Mouse (Mus musculus) embryonic facial prominence, embryonic 14.5 days (tissue): ENCODE results near the gene Pphln1. TPM values are rescaled to one million over a fixed set of nuclear protein-coding genes. Genes with fewer than 3 reads are reported as not detected.

ENCODE experiments used
- ATAC-seq: fragments of 200-750 bp; cut with Nextera tagmentation; 2 replicates; pipeline ENCODE4 v1.8.0; 2017; ENCODE audit warnings: low read depth, moderate number of reproducible peaks, moderate TSS enrichment
- DNase-seq: peaks from one replicate; pipeline ENCODE4 v3.0.0-alpha.2; 2015; ENCODE audit warnings: low spot score
- H3K27ac ChIP-seq: fragments of 300-500 bp; sonication (generic); replicated peaks from 2 replicates; pipeline ENCODE4 v1.5.1; 2014; ENCODE audit warnings: low read depth, mild to moderate bottlenecking, low read length, moderate library complexity
- H3K27me3 ChIP-seq: fragments of 300-500 bp; sonication (generic); replicated peaks from 2 replicates; pipeline ENCODE4 v1.6.1; 2014; ENCODE audit warnings: low read length; ENCODE audit not compliant: control insufficient read depth, insufficient read depth
- H3K36me3 ChIP-seq: fragments of 300-500 bp; sonication (generic); 2 replicates; pipeline ENCODE4 v1.6.1; 2014; ENCODE audit warnings: low read length, mixed read lengths; ENCODE audit not compliant: control insufficient read depth, insufficient read depth
- H3K4me1 ChIP-seq: fragments of 300-500 bp; sonication (generic); 2 replicates; pipeline ENCODE4 v1.6.1; 2014; ENCODE audit warnings: antibody characterized with exemption, low read length; ENCODE audit not compliant: control insufficient read depth, insufficient read depth
- H3K4me2 ChIP-seq: fragments of 300-500 bp; sonication (generic); 2 replicates; pipeline ENCODE4 v1.6.1; 2014; ENCODE audit warnings: low read depth, mild to moderate bottlenecking, low read length, moderate library complexity, mixed read lengths
- H3K4me3 ChIP-seq: fragments of 300-500 bp; sonication (generic); 2 replicates; pipeline ENCODE4 v1.5.1; 2014; ENCODE audit warnings: low read depth, mild to moderate bottlenecking, low read length
- H3K9ac ChIP-seq: fragments of 300-500 bp; sonication (generic); 2 replicates; pipeline ENCODE4 v1.6.1; 2014; ENCODE audit warnings: low read depth, mild to moderate bottlenecking, low read length, moderate library complexity, mixed read lengths
- H3K9me3 ChIP-seq: fragments of 300-500 bp; sonication (generic); 2 replicates; pipeline ENCODE4 v1.6.1; 2016; ENCODE audit warnings: low read length; ENCODE audit not compliant: control insufficient read depth
- WGBS: fragments of 180-500 bp; shearing (Covaris S2); extraction: QIAGEN DNeasy Blood & Tissue Kit; methylation state at CpG from one replicate; pipeline ENCODE4 v1.1.7; 2014; 5-methylcytosine and 5-hydroxymethylcytosine counted together
- polyA plus RNA-seq: library from polyadenylated mRNA; unstranded; fragments of >200 nt; fragmentation: Nextera tagmentation; extraction: Ambion mirVana; gene quantifications from 2 replicates; pipeline ENCODE4 v1.2.1, GENCODE M21; 2014

Pphln1 gene
- polyA plus RNA-seq, 1 experiment from 2014 or later = 21.6 TPM

DNA sequence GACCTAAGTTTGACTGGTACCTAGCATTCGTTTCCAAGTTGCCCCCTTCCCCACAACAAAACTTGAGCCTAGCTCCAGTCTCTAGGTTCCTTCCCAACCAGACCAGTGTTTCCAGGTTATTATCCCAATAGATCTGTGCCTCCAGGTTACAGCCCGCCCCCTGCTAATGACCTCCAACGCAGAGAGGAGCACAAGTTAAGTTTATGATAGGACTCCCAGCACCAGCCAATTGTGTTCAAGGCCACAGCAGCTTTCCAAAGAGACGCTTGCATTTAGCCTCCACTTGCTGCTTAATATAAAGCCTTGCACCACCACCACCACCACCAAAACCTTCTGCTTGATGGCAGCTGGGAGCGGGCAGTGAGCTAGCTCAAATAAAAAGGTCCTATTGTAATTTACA, 16.8 kb upstream of the Pphln1 start:
- peaks cover 14% of the 10 kb centered on the region for H3K36me3 ChIP-seq
- H3K4me2 ChIP-seq = no peak overlapping the region
- H3K4me3 ChIP-seq = no peak overlapping the region
- WGBS = 67% methylated on average over 5 of the region's 5 CpGs
- H3K9ac ChIP-seq = no peak overlapping the region
- no peaks in the 10 kb centered on the region for H3K9me3 ChIP-seq
- H3K4me1 ChIP-seq = no peaks in the 10 kb centered on the region
- no peak for DNase-seq
- no peak for ATAC-seq
- H3K27me3 ChIP-seq = no peaks in the 10 kb centered on the region
- H3K27ac ChIP-seq = no peak overlapping the region

DNA sequence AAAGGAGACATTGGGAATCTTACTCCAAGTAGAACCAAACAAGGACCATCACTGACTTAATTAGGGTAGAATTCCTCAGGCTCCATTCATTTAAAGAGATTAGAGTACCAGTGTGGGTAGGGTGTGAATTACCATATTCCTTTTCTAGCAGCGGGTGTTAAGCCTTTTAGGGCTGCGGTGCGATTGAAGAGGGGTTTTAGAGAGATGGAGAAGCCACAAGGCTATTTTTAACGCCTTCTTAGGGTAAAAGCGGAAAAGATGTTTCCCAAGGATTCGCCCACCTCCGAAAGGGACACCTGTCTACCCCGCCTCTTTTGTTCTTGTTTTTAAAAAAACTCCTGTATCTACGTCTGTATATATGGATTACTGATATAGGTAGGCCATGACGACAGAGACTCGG, 881 bp upstream of the Pphln1 start:
- H3K4me1 ChIP-seq = peaks cover 21% of the 10 kb centered on the region; the same call in 1 of the 2 replicates
- ATAC-seq (no peak), DNase-seq (no peak)
- H3K9me3 ChIP-seq = no peaks in the 10 kb centered on the region
- peaks cover 21% of the 10 kb centered on the region for H3K36me3 ChIP-seq
- peak overlapping the region; percentile 97 for H3K9ac ChIP-seq
- no peaks in the 10 kb centered on the region for H3K27me3 ChIP-seq
- WGBS = 1% methylated on average over 11 of the region's 11 CpGs
- peak overlapping the region; percentile 98 for H3K4me3 ChIP-seq
- no peak overlapping the region for H3K27ac ChIP-seq
- H3K4me2 ChIP-seq = peak overlapping the region; percentile 79

DNA sequence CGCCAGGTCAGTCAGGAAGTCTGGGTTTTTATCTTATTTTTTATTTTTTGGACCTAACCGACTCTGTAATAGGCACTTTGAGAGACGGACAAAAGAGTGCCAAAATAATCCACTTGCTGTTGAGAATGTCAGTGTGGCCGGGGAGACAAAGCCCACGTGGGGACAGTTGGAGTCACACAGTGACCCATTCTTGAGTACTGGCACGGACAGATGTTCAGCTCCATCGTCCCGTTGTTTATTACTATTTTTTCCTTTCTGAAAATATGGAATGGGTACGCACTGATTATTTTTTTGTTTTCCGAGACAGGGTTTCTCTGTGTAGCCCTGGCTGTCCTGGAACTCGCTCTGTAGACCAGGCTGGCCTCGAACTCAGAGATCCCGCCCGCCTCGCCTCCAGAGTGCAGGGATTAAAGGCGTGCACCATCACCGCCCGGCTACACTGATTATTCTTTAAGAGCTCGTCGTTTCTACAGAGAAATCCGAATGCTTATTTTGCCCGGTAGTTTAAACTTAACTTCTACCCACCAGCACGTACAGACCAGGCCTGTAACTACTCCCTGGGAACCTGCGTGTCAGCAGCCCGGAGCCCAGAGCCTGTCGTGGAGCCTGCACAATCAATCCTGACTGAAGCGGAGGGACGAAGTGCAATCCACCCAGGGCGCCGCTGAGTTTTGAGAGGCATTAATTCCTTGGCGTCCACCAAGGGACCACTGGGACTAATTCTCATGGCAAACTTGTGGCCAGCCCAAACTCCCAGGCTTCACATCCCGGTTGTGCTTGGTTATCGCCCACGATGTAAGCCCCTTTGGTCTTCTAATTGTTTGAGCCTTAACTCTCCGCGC, 770 bp downstream of the Pphln1 start:
- Histone ChIP-seq H3K36me3 (0 out of 2 replicates have a peak, but pooled peaks cover 7% of the 10 kb centered on the region), H3K4me1 (peaks cover 21% of the 10 kb centered on the region; the same call in 1 of the 2 replicates), H3K9ac (peak overlapping the region; percentile 97), H3K4me3 (peak overlapping the region; percentile 98), H3K4me2 (peak overlapping the region; percentile 79), H3K27me3 (no peaks in the 10 kb centered on the region), H3K27ac (peak overlapping the region; percentile 90), H3K9me3 (no peaks in the 10 kb centered on the region)
- WGBS = 1% methylated on average over 36 of the region's 36 CpGs
- ATAC-seq (no peak), DNase-seq (no peak)

DNA sequence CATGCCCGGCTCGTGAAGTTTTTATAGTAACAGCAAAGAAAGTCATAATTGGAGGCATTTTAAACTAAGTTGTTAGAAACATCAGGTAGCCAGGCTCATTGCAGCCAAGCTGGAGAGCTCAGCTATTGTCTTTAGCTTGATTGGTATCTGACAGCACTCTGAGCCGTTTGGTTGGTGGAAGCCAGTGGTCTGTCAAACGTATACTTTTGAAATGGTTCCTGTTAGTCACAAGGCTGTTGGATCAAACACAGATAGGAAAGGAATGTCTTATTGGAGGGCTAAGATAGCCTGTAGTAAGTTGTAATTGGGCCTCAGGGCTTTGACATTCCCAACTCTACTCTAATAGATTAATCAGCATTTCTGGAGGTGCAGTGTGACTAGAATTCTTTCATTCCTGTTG, 3.3 kb downstream of the Pphln1 start:
- no peak overlapping the region for H3K9ac ChIP-seq
- no peak overlapping the region for H3K4me3 ChIP-seq
- H3K9me3 ChIP-seq = no peaks in the 10 kb centered on the region
- DNase-seq = no peak
- no peak overlapping the region for H3K4me2 ChIP-seq
- no peaks in the 10 kb centered on the region for H3K36me3 ChIP-seq
- H3K4me1 ChIP-seq = peaks cover 20% of the 10 kb centered on the region; the same call in 1 of the 2 replicates
- WGBS = 69% methylated on average over 4 of the region's 4 CpGs
- no peak for ATAC-seq
- H3K27ac ChIP-seq = no peak overlapping the region
- H3K27me3 ChIP-seq = no peaks in the 10 kb centered on the region

DNA sequence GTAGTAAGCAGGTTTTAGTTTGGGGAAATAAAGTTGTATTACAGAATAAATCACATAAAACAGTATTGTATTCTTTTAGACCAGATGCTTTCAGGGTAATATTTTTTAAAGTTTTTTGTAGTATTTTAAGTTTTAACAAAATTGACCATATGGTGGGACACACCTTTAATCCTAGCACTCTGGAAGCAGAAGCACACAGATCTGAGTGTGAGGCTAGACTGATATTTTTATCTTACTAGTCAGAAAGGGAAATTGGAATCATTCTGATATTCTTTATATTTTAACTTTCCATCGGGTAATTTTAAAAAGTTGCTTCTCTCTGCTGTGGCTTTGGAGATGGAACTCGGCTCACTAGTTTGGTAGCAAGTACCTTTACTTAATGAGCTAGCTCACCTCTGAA, 4.6 kb downstream of the Pphln1 start:
- Histone ChIP-seq H3K9ac (no peak overlapping the region), H3K4me1 (peaks cover 11% of the 10 kb centered on the region; the same call in 1 of the 2 replicates), H3K27ac (no peak overlapping the region), H3K4me3 (no peak overlapping the region), H3K4me2 (no peak overlapping the region), H3K27me3 (no peaks in the 10 kb centered on the region), H3K36me3 (no peaks in the 10 kb centered on the region), H3K9me3 (no peaks in the 10 kb centered on the region)
- WGBS = 98% methylated on average over 2 of the region's 2 CpGs
- ATAC-seq (no peak), DNase-seq (no peak)

DNA sequence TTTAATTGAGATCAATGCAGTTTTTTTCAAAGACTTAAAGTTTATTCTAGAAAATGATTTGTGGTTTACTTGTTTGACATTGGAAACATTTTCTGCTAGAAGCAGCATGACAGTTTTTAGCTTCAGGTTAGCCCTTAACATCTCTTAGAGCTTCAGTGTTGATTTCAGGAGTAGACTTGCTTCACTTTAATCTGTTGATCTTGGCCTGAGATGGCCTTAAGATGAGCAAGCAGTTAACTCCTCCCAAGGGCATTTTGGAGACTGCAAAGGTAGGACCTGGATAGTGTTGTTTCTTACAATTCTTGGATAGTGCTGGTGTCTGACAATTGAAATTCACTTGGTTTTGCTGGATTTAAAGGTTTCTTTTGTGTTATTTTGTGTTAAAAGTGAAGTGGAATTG, 6.7 kb downstream of the Pphln1 start:
- no peak overlapping the region for H3K27ac ChIP-seq
- DNase-seq = no peak
- H3K4me2 ChIP-seq = no peak overlapping the region
- no peaks in the 10 kb centered on the region for H3K9me3 ChIP-seq
- H3K27me3 ChIP-seq = no peaks in the 10 kb centered on the region
- ATAC-seq = no peak
- H3K36me3 ChIP-seq = no peaks in the 10 kb centered on the region
- no peak overlapping the region for H3K4me3 ChIP-seq
- H3K9ac ChIP-seq = no peak overlapping the region
- H3K4me1 ChIP-seq = peaks cover 4% of the 10 kb centered on the region; the same call in 1 of the 2 replicates

DNA sequence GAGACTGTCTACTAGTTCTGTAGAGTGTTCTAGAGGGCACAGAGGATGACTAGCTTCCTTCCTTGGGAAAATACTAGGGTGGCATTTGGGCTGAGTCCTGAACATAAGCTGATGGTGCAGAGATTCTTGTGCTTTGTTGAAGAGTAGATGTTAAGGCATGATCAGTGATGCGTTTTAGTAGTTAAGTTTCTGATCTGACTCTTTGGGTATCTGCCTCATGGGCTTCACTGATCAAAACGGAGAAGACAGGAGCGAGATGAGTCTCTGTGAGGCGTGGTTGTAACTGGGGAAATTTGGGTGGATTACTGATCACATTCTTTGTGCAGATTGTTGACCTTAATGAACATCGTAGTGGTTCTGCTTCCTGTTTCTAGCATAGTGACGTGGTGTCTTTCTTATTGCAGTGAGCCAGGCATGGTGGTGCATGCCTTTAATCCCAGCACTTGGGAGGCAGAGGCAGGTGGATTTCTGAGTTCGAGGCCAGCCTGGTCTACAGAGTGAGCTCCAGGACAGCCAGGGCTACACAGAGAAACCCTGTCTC, 7.4 kb downstream of the Pphln1 start:
- no peak overlapping the region for H3K9ac ChIP-seq
- WGBS = 91% methylated on average over 7 of the region's 7 CpGs
- H3K4me1 ChIP-seq = no peaks in the 10 kb centered on the region
- H3K9me3 ChIP-seq = no peaks in the 10 kb centered on the region
- ATAC-seq (no peak), DNase-seq (no peak)
- H3K27ac ChIP-seq = no peak overlapping the region
- H3K27me3 ChIP-seq = no peaks in the 10 kb centered on the region
- no peak overlapping the region for H3K4me2 ChIP-seq
- H3K4me3 ChIP-seq = no peak overlapping the region
- H3K36me3 ChIP-seq = 0 out of 2 replicates have a peak, but pooled peaks cover under 1% of the 10 kb centered on the region

DNA sequence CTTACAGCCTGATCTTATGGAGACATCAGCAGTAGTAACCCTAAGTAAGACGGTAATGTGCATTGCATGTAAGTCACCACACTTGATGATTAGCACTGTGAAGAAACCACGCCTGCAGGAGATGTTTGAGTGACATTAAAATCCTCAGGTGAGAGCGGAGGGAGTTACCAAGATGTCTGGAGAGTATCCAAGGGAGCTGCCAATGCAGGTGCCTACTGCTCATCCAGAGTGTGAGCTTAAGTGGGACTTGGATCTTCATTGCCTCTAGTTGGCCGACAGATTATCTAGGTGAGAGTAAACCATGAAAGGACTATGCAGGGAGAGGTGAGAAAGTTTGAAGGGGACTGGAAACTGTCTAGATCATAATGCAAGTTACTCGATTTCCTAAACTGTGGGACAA, 8.3 kb downstream of the Pphln1 start:
- Histone ChIP-seq H3K36me3 (peaks cover 10% of the 10 kb centered on the region; the same call in 1 of the 2 replicates), H3K9ac (no peak overlapping the region), H3K27me3 (no peaks in the 10 kb centered on the region), H3K4me2 (no peak overlapping the region), H3K9me3 (no peaks in the 10 kb centered on the region), H3K4me1 (no peaks in the 10 kb centered on the region), H3K27ac (no peak overlapping the region), H3K4me3 (no peak overlapping the region)
- DNase-seq (no peak), ATAC-seq (no peak)
- 92% methylated on average over 5 of the region's 5 CpGs for WGBS
